In genomic region chr9:117956691-117957090, GRCm38 (mm10) we compare ENCODE assay signal across 12 mouse cellular contexts.
DNase-seq lines count a peak whose midpoint lies in the region; ATAC-seq lines count a peak whose summit lies in the region.
"Had no signal": no experiment of that assay in that cellular context is flagged by ENCODE, and none has a peak within 500 bp of the region (broad histone marks: within the 10 kb centered on the region; RNA-seq: fewer than 3 reads in every experiment).

No protein-coding gene starts in this region.

- H3K4me3 ChIP-seq in hindbrain, embryonic 14.5 days (replicated peaks; ENCODE audit: low read length): no peak overlapping the region
- no peak overlapping the region for H3K4me3 ChIP-seq in hindbrain, embryonic 12.5 days
- H3K4me3 ChIP-seq in embryonic facial prominence, embryonic 10.5 days: no peak overlapping the region
- no peak overlapping the region for H3K4me3 ChIP-seq in kidney, embryonic 15.5 days (replicated peaks)
- no peak overlapping the region for H3K4me3 ChIP-seq in midbrain, embryonic 16.5 days (ENCODE audit: low read depth, low read length)
- no peak overlapping the region for H3K4me3 ChIP-seq in liver, embryonic 12.5 days
- H3K4me3 ChIP-seq: embryonic facial prominence, embryonic 15.5 days; neural tube, embryonic 12.5 days had no signal

- no peak for ATAC-seq in hindbrain, embryonic 14.5 days (ENCODE audit: low FRiP score)
- no peak for ATAC-seq in hindbrain, embryonic 12.5 days (ENCODE audit: low FRiP score)
- no peak for ATAC-seq in kidney, embryonic 15.5 days (replicated peaks; ENCODE audit: low FRiP score)
- no peak for ATAC-seq in midbrain, embryonic 16.5 days
- ATAC-seq in megakaryocyte-erythroid progenitor cell, adult 5-6 weeks (replicated peaks; ENCODE audit: low FRiP score, low TSS enrichment, poor library complexity, severe bottlenecking): no peak
- no peak for ATAC-seq in liver, embryonic 12.5 days

- H3K4me2 ChIP-seq in hindbrain, embryonic 14.5 days (replicated peaks): no peak overlapping the region
- no peak overlapping the region for H3K4me2 ChIP-seq in hindbrain, embryonic 12.5 days (replicated peaks)
- H3K4me2 ChIP-seq in kidney, embryonic 15.5 days: no peak overlapping the region
- no peak overlapping the region for H3K4me2 ChIP-seq in midbrain, embryonic 16.5 days (ENCODE audit: low read length)
- H3K4me2 ChIP-seq in liver, embryonic 12.5 days: no peak overlapping the region
- H3K4me2 ChIP-seq: embryonic facial prominence, embryonic 15.5 days; neural tube, embryonic 12.5 days had no signal

- peak; percentile 28 for DNase-seq in hindbrain, embryonic 14.5 days (ENCODE audit: low spot score)
- DNase-seq in embryonic facial prominence, embryonic 10.5 days (ENCODE audit: low spot score): peak; percentile 12
- DNase-seq in T-cell, adult 2 months (ENCODE audit: low spot score): no peak
- DNase-seq: left cerebral cortex, postnatal 4 days had no signal

- no peaks in the 10 kb centered on the region for H3K27me3 ChIP-seq in hindbrain, embryonic 14.5 days (ENCODE audit: control insufficient read depth, insufficient read depth, low read length)
- no peaks in the 10 kb centered on the region for H3K27me3 ChIP-seq in hindbrain, embryonic 12.5 days
- no peaks in the 10 kb centered on the region for H3K27me3 ChIP-seq in embryonic facial prominence, embryonic 10.5 days (replicated peaks; ENCODE audit: low read depth, poor library complexity, severe bottlenecking)
- no peaks in the 10 kb centered on the region for H3K27me3 ChIP-seq in kidney, embryonic 15.5 days
- no peaks in the 10 kb centered on the region for H3K27me3 ChIP-seq in midbrain, embryonic 16.5 days (ENCODE audit: control insufficient read depth, insufficient read depth, low read depth, low read length)
- no peaks in the 10 kb centered on the region for H3K27me3 ChIP-seq in liver, embryonic 12.5 days (replicated peaks)
- H3K27me3 ChIP-seq: embryonic facial prominence, embryonic 15.5 days; neural tube, embryonic 12.5 days had no signal

- H3K27ac ChIP-seq in hindbrain, embryonic 14.5 days: peak overlapping the region; percentile 64
- no peak overlapping the region for H3K27ac ChIP-seq in hindbrain, embryonic 12.5 days
- H3K27ac ChIP-seq in embryonic facial prominence, embryonic 10.5 days (replicated peaks): peak overlapping the region; percentile 10; the same call in 1 of the 2 replicates
- peak overlapping the region; percentile 54 for H3K27ac ChIP-seq in kidney, embryonic 15.5 days
- H3K27ac ChIP-seq in midbrain, embryonic 16.5 days (ENCODE audit: low read length): no peak overlapping the region
- H3K27ac ChIP-seq in liver, embryonic 12.5 days: no peak overlapping the region
- H3K27ac ChIP-seq: embryonic facial prominence, embryonic 15.5 days; neural tube, embryonic 12.5 days had no signal

- WGBS in hindbrain, embryonic 14.5 days: 16% methylated on average over 2 of the region's 2 CpGs
- 41% methylated on average over 2 of the region's 2 CpGs for WGBS in hindbrain, embryonic 12.5 days
- 34% methylated on average over 2 of the region's 2 CpGs for WGBS in embryonic facial prominence, embryonic 10.5 days
- 41% methylated on average over 2 of the region's 2 CpGs for WGBS in kidney, embryonic 15.5 days
- 22% methylated on average over 2 of the region's 2 CpGs for WGBS in midbrain, embryonic 16.5 days
- 48% methylated on average over 2 of the region's 2 CpGs for WGBS in liver, embryonic 12.5 days (ENCODE audit: insufficient replicate concordance)

- H3K9ac ChIP-seq in hindbrain, embryonic 14.5 days: no peak overlapping the region
- no peak overlapping the region for H3K9ac ChIP-seq in hindbrain, embryonic 12.5 days
- H3K9ac ChIP-seq in kidney, embryonic 15.5 days: no peak overlapping the region
- 0 out of 2 replicates have a peak overlapping the region, but pooled peaks have one; percentile 21 for H3K9ac ChIP-seq in midbrain, embryonic 16.5 days (ENCODE audit: low read depth, low read length)
- H3K9ac ChIP-seq in liver, embryonic 12.5 days: no peak overlapping the region
- H3K9ac ChIP-seq: embryonic facial prominence, embryonic 15.5 days; neural tube, embryonic 12.5 days had no signal

- no peaks in the 10 kb centered on the region for H3K36me3 ChIP-seq in hindbrain, embryonic 14.5 days (replicated peaks; ENCODE audit: control insufficient read depth, insufficient read depth)
- no peaks in the 10 kb centered on the region for H3K36me3 ChIP-seq in hindbrain, embryonic 12.5 days
- no peaks in the 10 kb centered on the region for H3K36me3 ChIP-seq in embryonic facial prominence, embryonic 10.5 days (replicated peaks)
- no peaks in the 10 kb centered on the region for H3K36me3 ChIP-seq in kidney, embryonic 15.5 days
- H3K36me3 ChIP-seq in midbrain, embryonic 16.5 days (ENCODE audit: control insufficient read depth, insufficient read depth, low read length): no peaks in the 10 kb centered on the region
- H3K36me3 ChIP-seq in liver, embryonic 12.5 days: no peaks in the 10 kb centered on the region
- H3K36me3 ChIP-seq: embryonic facial prominence, embryonic 15.5 days; G1E; neural tube, embryonic 12.5 days had no signal

- H3K9me3 ChIP-seq in hindbrain, embryonic 14.5 days (ENCODE audit: control insufficient read depth, low read length): no peaks in the 10 kb centered on the region
- no peaks in the 10 kb centered on the region for H3K9me3 ChIP-seq in hindbrain, embryonic 12.5 days (replicated peaks)
- H3K9me3 ChIP-seq in embryonic facial prominence, embryonic 10.5 days: no peaks in the 10 kb centered on the region
- no peaks in the 10 kb centered on the region for H3K9me3 ChIP-seq in kidney, embryonic 15.5 days (replicated peaks)
- H3K9me3 ChIP-seq in midbrain, embryonic 16.5 days (replicated peaks; ENCODE audit: control insufficient read depth, low read length, poor library complexity, severe bottlenecking): no peaks in the 10 kb centered on the region
- H3K9me3 ChIP-seq in liver, embryonic 12.5 days (replicated peaks): no peaks in the 10 kb centered on the region
- H3K9me3 ChIP-seq: embryonic facial prominence, embryonic 15.5 days; neural tube, embryonic 12.5 days had no signal

- H3K4me1 ChIP-seq in hindbrain, embryonic 14.5 days (replicated peaks; ENCODE audit: control insufficient read depth, insufficient read depth, low read length): peaks cover 11% of the 10 kb centered on the region
- 0 out of 2 replicates have a peak, but pooled peaks cover 3% of the 10 kb centered on the region for H3K4me1 ChIP-seq in hindbrain, embryonic 12.5 days
- H3K4me1 ChIP-seq in embryonic facial prominence, embryonic 10.5 days: peaks cover 12% of the 10 kb centered on the region
- no peaks in the 10 kb centered on the region for H3K4me1 ChIP-seq in kidney, embryonic 15.5 days
- H3K4me1 ChIP-seq in midbrain, embryonic 16.5 days (ENCODE audit: control insufficient read depth, insufficient read depth, low read length): peaks cover 7% of the 10 kb centered on the region; the same call in 1 of the 2 replicates
- no peaks in the 10 kb centered on the region for H3K4me1 ChIP-seq in liver, embryonic 12.5 days
- H3K4me1 ChIP-seq: embryonic facial prominence, embryonic 15.5 days; neural tube, embryonic 12.5 days had no signal

Comparison
In these comparisons a context has a peak if more than half of its experiments do, and no peak if none do; other contexts are left out.
1. H3K27ac ChIP-seq: peak in hindbrain, embryonic 14.5 days (single experiment), embryonic facial prominence, embryonic 10.5 days (single experiment) and kidney, embryonic 15.5 days (single experiment); none in hindbrain, embryonic 12.5 days (single experiment), midbrain, embryonic 16.5 days (single experiment) and liver, embryonic 12.5 days (single experiment).